Mouse (Mus musculus) cerebellum, adult 2 months (tissue): ENCODE measurements around the gene Saysd1. TPM values are rescaled to one million over a fixed set of nuclear protein-coding genes. Genes with fewer than 3 reads are reported as not detected.
A peak's percentile ranks its signal among the peaks of the same experiment; 100 is the strongest.

Experiments
- DNase-seq, 2 experiments: peaks; one replicate each; pipeline ENCODE4 v3.0.0; 2021
- H3K27ac ChIP-seq: fragments of 200-500 bp; 2 replicates; pipeline ENCODE4 v1.5.1; 2012; ENCODE audit warnings: low read length, control low read depth, inconsistent platforms; ENCODE audit not compliant: insufficient read depth
- H3K27me3 ChIP-seq: fragments of 200-500 bp; 2 replicates; pipeline ENCODE4 v1.6.1; 2012; ENCODE audit warnings: inconsistent platforms, mild to moderate bottlenecking, low read length, moderate library complexity; ENCODE audit not compliant: control insufficient read depth, insufficient read depth
- H3K4me1 ChIP-seq: fragments of 200-500 bp; 2 replicates; pipeline ENCODE4 v1.6.1; 2011; ENCODE audit warnings: low read length; ENCODE audit not compliant: control insufficient read depth, insufficient read depth
- H3K4me3 ChIP-seq: fragments of 200-500 bp; replicated peaks from 2 replicates; pipeline ENCODE3; 2011; ENCODE audit warnings: mild to moderate bottlenecking, low read depth, low read length, control low read depth; ENCODE audit not compliant: insufficient read depth
- CTCF ChIP-seq: fragments of 200-500 bp; IDR thresholded peaks from 2 replicates; pipeline ENCODE4 v1.5.1; 2011; ENCODE audit warnings: low read depth, mild to moderate bottlenecking, control low read depth, low read length, moderate library complexity, borderline replicate concordance; ENCODE audit not compliant: insufficient read depth
- POLR2A ChIP-seq: fragments of 200-500 bp; IDR thresholded peaks from 2 replicates; pipeline ENCODE4 v1.6.1; 2011; ENCODE audit warnings: low read length, control low read depth, borderline replicate concordance; ENCODE audit not compliant: insufficient read depth
- WGBS: fragments of 180-500 bp; shearing (Covaris S2); methylation state at CpG from one replicate; pipeline ENCODE4 v1.1.7; 2018; 5-methylcytosine and 5-hydroxymethylcytosine counted together
- polyA plus RNA-seq: library from polyadenylated mRNA; depleted of rRNA; stranded (reverse); fragments of >200 nt; gene quantifications from 2 replicates; pipeline ENCODE4 v1.2.3, GENCODE M21; 2012

Gene Saysd1
- polyA plus RNA-seq, 1 experiment, result 7.5 TPM

DNA sequence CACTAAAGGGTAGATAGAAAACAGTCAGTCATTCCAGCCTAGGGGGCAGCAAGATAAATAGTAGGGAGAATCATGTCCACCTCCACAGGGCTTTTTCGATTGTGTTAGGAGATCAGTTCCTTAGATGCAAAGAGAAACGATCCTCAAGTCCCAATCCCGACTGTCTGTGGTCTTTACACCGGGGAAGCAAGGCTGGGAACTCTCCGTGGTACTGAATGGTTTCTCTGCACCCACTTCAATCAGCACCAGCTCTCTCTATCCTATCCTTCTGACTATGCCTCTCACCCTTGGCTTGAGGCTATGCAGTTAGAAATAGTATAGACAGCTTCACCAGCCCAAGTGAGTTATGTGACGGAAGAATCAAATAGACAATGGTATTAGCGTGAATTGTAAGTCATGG is 44.8 kb downstream of the Saysd1 start:
- Histone ChIP-seq H3K27me3 (no peaks in the 10 kb centered on the region; the same call in 1 of the 2 replicates), H3K27ac (no peak overlapping the region), H3K4me3 (no peak overlapping the region), H3K4me1 (no peaks in the 10 kb centered on the region)
- DNase-seq, result no peak
- 24% methylated on average over 7 of the region's 7 CpGs for WGBS
- TF ChIP-seq POLR2A (no peak), CTCF (no peak)

DNA sequence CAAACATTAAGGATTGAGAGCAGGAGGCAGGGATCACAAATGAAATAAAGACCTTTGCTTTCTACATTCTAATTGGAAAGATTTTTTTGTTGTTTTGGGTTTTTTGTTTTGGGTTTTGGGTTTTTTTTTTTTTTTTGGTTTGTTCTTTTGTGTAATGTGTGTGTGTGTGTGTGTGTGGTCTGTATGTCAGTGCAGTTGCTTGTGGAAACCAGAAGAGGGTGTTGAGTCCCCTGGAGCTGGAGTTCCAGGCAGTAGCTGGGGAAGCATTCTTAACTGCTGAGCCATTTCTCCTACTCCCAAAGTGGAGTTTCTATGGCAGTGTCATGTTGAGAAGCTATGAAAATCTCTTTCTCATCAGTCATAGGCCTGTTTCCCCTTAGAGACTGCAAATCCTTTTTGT is 54.0 kb downstream of the Saysd1 start:
- Histone ChIP-seq H3K27ac (no peak overlapping the region), H3K4me1 (peaks cover 2% of the 10 kb centered on the region), H3K27me3 (no peaks in the 10 kb centered on the region), H3K4me3 (no peak overlapping the region)
- TF ChIP-seq CTCF (no peak), POLR2A (no peak)
- no peak for DNase-seq

DNA sequence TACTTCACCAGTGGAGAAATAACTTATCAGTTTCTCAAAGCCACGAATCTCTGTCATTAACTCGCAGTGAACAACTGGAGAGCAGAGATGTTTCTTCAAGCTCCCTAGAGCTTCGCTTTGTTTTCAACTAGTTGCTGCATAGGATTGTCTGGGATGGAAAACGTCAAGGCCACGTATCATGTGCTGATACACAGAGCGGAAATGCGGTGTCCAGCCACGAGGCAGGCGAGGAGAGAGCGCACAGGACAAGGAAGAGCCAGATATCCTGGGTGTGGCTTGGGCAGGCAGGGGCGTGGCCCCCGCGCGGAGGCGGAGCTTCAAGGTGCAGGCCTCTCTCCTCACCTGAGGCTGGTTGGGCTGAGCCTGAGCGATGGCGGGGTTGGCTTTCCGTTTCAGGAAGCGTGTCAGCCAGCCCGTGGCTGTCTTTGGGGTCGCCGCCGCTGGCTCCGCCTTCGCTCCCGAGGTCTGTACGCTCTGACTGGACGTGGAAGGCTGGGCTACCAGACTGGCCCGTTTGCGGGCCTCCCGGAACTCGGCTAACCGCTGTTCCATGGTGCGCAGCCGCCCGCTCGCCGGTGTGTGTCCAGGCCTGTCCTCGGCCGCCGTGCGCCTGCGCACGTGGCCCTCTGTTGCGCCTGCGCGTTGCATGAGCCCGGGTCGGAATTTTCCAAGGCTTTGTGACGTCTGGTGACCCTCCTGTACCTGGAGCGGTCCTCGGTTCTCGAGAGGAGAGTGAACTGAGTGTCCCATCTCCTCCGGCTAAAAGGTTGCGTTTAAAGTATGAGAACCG is 55.6 kb downstream of the Saysd1 start:
- peak; percentile 97 for DNase-seq
- TF ChIP-seq CTCF (no peak), POLR2A (peak; percentile 91)
- WGBS, result 2% methylated on average over 56 of the region's 56 CpGs

DNA sequence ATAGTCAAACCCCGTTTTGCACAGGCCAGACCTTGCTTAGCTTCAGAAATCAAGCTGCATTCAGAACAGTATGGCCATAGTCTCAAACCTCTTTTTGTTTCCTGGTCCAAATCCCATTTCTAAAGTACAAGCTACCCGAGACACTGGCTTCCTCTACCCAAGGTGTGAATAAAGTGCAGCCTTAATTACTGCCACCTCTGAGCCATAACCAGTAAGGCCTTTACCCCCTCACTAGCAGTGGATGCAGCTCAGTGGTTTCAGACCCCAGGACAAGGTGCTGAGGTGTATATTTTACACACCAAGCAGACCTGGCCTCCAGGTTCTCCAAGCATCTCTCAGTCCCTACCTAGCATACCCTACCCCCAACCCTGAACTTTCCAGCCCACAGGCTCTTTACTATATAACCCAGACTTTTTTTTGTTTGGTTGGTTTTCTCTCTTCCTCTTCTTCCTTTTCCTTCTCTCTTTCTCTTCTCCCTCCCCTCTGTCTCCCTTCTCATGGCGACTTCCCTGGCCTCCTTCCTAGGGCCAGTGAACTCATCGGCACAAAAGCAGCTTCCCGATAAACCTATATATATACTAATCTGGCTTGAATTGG is 56.3 kb downstream of the Saysd1 start:
- H3K27ac ChIP-seq, result no peak overlapping the region
- 73% methylated on average over 5 of the region's 5 CpGs for WGBS
- H3K4me1 ChIP-seq, result peaks cover 2% of the 10 kb centered on the region
- H3K4me3 ChIP-seq, result peak overlapping the region; percentile 91
- peak; percentile 10 to 16 for DNase-seq
- no peak for TF ChIP-seq POLR2A
- no peak for TF ChIP-seq CTCF
- no peaks in the 10 kb centered on the region for H3K27me3 ChIP-seq

More for the DNA sequence above, 55.6 kb downstream of the Saysd1 start:
- Histone ChIP-seq H3K4me1 (peaks cover 2% of the 10 kb centered on the region), H3K27me3 (no peaks in the 10 kb centered on the region), H3K4me3 (peak overlapping the region; percentile 91), H3K27ac (peak overlapping the region; percentile 88)

DNA sequence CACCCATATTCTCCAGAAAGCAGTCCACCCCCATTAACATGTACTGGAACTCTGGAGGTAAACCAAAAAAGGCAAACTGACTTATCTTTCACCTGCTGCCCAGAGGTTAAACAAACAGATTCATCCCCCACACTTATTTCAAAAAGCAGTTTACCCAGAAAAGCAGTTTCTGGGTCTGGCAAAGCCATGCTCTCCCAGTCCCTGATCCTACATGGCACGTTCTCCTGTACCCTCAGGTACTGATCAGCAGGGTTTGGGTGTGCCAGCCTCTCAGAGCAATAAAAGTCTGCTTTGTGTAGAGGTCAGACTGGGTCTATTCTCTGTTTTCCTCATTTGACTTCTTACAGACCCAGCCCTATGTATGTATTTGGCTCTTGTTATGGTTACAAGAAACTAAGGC is 57.2 kb downstream of the Saysd1 start:
- 91% methylated on average over 1 of the region's 1 CpGs for WGBS

DNA sequence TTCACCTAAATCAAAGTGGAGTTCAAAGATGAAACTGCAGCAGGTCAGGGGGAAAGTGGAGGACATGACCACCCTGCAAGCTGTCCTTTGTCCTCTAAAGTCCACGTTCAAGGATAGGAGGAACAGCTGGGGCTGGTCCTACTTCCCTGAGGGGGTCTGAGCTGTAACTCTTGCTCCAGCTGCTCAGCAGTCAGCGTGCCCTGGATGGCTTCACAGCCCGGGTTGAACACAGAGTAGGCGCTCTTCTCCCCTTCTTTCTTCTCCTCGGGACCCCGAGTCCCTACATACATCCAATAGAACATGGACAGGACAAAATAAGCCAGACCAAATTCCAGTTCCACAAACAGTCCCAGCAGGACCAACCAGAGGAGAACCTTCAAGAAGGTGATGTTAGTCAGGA is 61.2 kb downstream of the Saysd1 start:
- Histone ChIP-seq H3K27me3 (no peaks in the 10 kb centered on the region), H3K4me1 (no peaks in the 10 kb centered on the region), H3K27ac (no peak overlapping the region), H3K4me3 (no peak overlapping the region)
- DNase-seq, result no peak
- 79% methylated on average over 6 of the region's 6 CpGs for WGBS
- TF ChIP-seq POLR2A (no peak), CTCF (no peak)

More for the DNA sequence above, 57.2 kb downstream of the Saysd1 start:
- Histone ChIP-seq H3K27ac (no peak overlapping the region), H3K4me3 (no peak overlapping the region), H3K4me1 (peaks cover 2% of the 10 kb centered on the region), H3K27me3 (no peaks in the 10 kb centered on the region)
- DNase-seq, result no peak
- TF ChIP-seq POLR2A (no peak), CTCF (no peak)

DNA sequence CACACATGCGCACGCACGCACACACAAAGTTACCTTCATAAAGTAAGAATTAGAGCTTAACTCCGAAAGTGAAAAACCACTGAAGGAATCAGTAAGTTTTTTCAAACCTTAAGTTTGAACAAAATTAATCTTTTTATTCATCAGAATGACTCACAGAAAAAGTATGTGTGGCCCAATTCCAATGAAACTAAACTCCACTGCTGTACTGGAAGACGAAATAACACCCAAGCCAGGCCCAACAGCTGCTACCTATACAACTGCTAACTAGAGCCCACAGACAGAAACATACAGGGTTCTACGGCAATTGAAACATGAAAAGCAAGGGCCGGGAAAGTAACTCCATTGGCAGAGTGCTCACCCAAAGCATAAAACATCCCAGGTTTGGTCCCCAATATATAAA is 62.8 kb downstream of the Saysd1 start:
- H3K27me3 ChIP-seq, result no peaks in the 10 kb centered on the region
- DNase-seq, result no peak
- TF ChIP-seq CTCF, result no peak
- no peak for TF ChIP-seq POLR2A
- WGBS, result 86% methylated on average over 7 of the region's 7 CpGs
- H3K27ac ChIP-seq, result no peak overlapping the region
- H3K4me1 ChIP-seq, result no peaks in the 10 kb centered on the region
- H3K4me3 ChIP-seq, result no peak overlapping the region

DNA sequence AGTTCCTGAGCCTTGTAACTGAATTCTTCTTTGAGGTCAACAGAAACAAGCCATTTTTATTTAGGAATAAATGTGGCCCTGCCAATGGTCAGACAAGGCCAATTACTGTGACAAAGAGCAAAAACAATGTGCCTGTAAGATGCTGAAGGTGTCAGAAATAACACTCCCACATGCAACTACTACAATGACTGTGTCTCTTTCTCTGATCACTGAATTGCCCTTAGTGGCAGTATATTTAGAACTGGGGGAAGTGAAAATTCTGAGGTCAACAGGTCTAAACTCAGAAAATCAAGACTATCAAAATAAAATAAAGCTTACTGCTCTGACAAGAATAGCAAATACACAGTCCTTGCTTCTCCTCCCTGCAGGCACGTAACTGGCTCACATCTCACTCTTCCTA is 63.6 kb downstream of the Saysd1 start:
- no peaks in the 10 kb centered on the region for H3K27me3 ChIP-seq
- H3K27ac ChIP-seq, result no peak overlapping the region
- no peak for DNase-seq
- H3K4me3 ChIP-seq, result no peak overlapping the region
- H3K4me1 ChIP-seq, result no peaks in the 10 kb centered on the region
- WGBS, result 92% methylated on average over 1 of the region's 1 CpGs
- no peak for TF ChIP-seq CTCF
- no peak for TF ChIP-seq POLR2A
